Mouse (Mus musculus) lung, adult 10 weeks (tissue): ENCODE measurements around the gene Mapk1ip1. TPM values are rescaled to one million over a fixed set of nuclear protein-coding genes. Genes with fewer than 3 reads are reported as not detected.

Experiments
- polyA plus RNA-seq: library from polyadenylated mRNA; stranded (reverse); fragments of 350-450 nt; fragmentation: Illumina TruSeq; extraction: RNeasy Lipid Tissue Mini Kit (QIAGEN cat#74804); gene quantifications from one replicate; pipeline ENCODE4 v1.2.3, GENCODE M21; 2014; ENCODE audit warnings: low read depth, low replicate concordance; ENCODE audit not compliant: insufficient read depth

The Mapk1ip1 gene
- 15.2 TPM for polyA plus RNA-seq

DNA sequence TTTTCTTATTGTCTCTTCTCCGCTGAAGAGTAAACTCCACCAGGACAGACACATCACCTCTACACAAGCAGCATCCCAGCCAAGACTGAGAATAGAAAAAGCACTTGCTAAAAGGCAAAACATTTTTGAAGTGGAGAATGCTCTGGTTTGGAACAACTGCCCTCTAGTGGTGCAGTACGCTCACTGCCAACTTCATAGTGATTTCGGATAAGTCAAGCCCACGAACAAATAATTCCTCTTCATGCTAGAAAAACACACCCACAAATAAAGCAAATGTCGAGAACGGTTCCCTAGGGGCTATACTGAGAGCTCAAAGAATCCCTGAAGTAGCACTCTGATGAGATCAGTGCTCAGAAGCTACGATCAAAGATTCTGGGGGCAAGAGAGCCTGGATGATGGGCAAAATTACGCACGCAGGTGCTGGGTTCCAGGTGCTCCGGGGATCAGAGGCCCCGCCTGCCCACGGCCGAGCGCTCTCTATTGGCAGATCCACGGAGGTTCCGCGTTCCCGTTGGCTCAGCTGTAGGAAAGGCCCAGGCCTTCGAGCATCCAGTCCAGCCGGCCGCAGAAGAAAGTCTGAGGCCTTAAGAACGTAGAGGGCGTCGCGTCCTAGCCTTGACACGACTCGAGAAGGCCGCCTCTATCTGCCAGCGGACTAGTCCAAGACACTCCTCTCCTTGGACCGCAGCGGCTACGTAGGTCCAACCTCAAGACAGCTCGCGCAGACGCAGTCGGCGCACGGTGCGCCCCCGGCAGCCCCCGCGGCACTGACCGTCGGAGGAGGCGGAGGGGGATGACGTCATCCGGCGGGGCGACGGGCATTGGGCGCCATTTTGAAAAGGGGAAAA, at the start of gene Mapk1ip1, which contains the start of gene Ppp2r2d:
TSS of gene Mapk1ip1 (minus strand) at position 730 of the 848 bp plus-strand sequence.
TSS of gene Ppp2r2d (plus strand) at position 536 of the 848 bp plus-strand sequence.

Other genes starting within 250 kb of the Mapk1ip1 start
- 28.1 TPM for gene Ppp2r2d, start 194 bp downstream of the Mapk1ip1 start, polyA plus RNA-seq
- 74.8 TPM for gene Bnip3, start 63.2 kb upstream of the Mapk1ip1 start, polyA plus RNA-seq
- gene Jakmip3, start 94.5 kb upstream of the Mapk1ip1 start, polyA plus RNA-seq, result not detected
- not detected for gene Dpysl4, start 239.7 kb upstream of the Mapk1ip1 start, polyA plus RNA-seq